Mouse (Mus musculus): Measurements from ENCODE around the gene Dsel.

Gene Dsel

DNA sequence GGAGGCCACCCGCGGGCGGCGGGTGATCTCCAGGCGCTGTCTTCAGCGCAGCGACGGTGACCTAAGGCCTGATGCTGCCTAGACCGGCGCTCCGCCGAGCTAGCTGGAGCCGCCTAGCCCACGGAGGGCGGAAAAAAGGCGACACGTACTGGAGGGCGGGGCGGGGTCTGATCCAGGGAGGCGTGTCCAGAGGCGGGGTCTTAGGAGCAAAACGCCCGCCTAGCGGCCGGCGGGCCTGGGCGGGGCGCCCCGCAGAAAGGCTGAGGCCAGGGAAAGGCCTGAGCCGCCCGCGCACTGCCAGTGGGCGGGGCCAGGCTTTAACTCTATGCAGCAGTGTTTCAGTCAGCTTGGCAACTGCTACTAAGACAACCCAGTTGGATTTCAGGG is at the start of gene Dsel:
Gene Dsel (minus strand): TSS at position 140 of the 387 bp plus-strand sequence.
- peak; percentile 82 for DNase-seq (ENCODE audit: low read depth)

DNA sequence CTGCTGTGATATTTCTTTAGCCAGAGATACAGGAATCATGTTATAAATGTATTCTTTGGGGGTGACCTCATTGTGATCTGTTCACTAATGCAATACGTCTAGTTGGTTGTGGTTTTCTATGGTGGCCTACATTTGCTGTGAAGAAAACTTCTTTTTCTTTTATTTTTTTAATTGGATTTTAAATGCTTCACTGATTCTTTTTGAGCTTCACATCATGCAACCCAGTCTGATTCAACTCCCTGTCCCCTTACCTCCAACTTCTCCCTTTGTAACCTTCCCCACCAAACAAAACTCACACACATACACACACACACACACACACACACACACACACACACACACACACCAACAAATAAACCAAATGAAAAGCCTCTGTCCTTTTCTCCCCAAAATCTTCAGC is 46.7 kb upstream of the Dsel start:
- DNase-seq (ENCODE audit: low read depth) = no peak

DNA sequence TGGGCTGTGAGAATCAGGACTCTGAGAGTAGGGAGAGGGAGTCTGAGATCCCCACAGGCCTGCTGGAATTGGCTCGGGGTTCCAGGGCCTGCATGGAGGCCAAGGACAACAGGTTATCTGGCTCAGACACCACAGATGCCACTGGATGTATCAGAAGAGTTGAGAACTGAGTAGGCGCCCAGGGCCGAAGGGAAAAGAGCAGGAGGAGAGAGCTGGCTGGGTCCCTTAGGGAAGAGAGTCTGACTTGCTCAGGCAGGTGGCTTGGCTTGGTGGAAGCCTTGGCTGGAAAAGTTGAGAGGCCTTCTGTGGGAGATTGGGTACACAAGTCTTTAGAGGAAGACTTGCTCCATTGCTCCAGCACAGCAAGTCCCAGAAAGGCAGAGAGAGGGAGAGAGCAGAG is 18.6 kb upstream of the Dsel start:
- DNase-seq (ENCODE audit: low read depth) = no peak

DNA sequence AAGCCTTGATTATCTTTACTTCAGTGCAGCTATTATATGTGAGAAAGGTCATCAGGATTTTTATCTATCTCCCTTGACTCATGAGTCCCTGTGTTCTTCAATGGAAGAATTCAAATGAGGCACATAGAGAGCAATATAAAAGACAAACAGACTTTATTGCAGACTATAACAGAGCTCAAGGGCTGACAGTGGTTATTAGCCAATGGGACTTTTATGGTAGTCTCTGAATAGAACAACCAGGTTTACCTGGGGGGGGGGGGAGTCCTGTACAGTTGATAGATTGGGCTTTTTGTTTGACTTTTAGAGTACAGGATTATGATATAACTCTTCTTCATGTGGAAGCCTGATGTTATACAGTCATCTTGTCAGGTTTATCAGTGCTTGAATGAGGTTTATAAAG is 11.1 kb upstream of the Dsel start:
- no peak for DNase-seq (ENCODE audit: low read depth)

DNA sequence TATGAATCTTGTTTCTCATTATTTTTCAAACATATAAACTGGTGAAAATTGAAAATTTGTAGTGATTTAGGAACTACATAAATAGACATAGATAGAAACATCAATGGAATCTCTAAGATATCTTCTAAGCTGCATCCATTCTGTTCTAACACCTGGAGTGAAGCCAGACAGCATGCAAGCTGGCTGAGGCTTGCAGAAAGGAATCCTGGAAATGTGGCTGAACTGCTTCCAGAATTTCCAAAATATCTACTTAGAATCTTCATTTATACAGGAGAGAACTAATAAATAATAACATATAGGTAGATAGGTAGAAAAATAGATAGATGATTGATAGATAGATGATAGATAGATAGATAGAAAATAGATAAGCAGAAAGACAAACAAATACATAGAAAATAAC is 8.5 kb upstream of the Dsel start:
- no peak for DNase-seq (ENCODE audit: low read depth)

DNA sequence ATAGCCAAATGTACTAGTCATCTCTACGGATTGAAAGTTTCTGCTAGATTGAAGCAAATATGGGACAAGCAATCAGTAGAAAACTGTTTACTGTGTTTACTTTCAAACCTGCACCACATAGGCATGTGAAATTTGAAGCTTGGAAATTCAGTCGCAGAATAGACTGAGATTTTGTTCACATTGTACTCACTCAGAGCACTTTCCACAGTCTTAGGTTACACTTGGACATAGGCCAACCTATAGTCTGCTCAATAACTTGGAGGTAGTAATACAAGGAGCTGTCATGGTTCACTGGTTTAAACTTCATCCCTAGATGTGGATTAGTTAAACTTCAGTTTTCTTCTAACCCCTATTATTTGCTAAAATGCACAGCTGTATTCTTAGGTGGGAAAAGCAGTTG is 749 bp upstream of the Dsel start:
- DNase-seq (ENCODE audit: low read depth) = no peak

DNA sequence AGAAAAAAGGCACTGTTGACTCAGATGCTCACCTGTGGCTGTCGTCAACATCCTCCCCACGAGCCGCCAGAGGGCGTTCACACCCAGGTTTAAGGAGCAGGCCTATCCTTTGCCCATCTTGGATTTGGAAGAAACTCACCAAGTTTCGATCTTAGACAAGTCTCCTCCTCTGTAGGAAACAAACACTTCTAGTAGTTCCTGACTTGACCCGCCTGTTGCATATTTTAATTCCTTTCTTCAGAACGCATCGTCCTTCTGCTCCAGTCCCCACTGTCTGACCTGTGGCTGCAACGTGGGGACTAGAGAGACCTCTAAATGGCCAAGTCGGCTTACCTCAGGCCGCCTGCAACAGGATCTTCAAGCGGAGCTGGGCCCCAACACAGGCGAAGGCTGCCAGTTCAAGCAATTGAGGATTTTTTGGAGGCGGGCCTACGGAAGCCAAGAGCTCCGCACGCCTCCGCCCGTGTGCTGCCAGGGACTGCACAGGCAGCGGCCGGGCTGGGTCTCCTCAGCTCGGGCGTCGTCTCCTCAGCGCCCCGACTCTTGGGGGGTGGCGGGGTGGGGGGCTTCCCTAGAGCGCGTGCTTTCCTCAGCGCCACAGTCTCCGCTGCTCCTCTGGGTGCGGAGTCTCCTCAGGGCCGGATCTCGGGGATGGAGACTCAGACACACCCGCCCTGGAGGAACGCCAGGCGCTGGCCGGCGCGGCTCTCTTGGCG is 497 bp downstream of the Dsel start:
- DNase-seq (ENCODE audit: low read depth) = peak; percentile 75

DNA sequence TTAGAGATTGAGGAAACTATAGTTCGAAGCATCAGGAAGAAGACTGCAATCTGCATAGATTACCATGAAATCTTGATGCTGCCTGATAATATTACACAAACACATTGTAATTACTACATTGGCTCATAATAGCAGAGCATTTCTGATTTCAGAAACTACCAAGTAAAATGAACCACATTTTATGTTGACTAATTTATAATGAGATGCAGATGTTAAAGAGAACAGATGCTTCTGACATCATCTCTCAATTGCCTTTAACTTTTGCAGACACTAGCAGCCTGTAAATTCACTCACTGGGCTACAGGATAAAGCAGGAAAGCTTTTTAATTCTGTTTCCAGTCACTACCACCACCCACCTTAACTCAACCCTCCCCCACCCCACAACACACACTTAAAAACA is 6.9 kb downstream of the Dsel start:
- no peak for DNase-seq (ENCODE audit: low read depth)

DNA sequence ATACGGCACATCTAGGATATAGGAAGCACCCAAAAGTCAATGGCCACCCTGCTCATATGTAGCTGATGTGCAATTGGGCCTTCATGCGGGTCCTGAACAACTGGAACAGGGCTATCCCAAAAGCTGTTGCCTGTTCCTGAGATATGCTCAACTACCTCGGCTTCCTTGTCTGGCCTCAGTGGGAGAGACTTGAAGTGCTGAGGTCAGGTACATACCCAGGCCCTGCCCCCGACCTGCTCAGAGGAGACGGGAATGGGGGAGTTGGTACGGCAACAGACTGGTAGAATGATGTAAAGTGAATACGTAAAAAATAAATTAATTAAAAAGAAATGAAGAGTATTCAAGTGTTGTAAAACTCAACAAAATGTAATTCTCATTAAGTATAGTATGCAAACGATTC is 12.3 kb downstream of the Dsel start:
- DNase-seq (ENCODE audit: low read depth) = no peak

DNA sequence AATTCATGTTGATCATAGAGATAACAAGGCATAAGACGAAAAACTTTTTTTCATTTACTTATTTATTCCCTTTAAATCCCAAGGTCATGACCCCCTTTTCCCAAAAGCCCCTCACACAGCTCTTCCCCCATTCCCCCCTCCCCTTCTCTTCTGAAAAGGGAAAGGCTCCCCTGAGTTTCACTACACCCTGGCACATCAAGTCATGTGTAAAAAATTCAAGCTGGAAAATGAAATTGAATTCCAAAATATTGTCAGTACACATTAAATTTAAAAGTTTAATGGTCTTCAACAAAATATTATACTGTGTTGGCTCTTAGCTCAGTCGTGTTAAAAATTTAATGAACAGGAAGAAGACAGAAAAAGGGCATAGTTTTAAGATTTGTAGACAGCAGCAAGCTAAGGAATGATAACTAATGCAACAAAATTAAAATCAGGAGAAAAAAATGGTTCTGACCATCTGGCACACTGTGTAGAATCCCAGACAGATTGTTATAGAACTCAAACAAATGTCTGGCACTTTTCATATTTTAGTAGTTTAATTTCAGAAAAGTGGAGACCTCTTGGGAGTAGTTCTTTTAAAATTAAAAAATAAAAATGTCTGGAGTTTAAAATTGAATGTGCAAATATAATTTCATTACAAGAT is 31.0 kb downstream of the Dsel start:
- DNase-seq (ENCODE audit: low read depth) = no peak
